Mouse (Mus musculus): Measurements from ENCODE around the gene Duxbl1. TPM values are rescaled to one million over a fixed set of nuclear protein-coding genes. Genes with fewer than 3 reads are reported as not detected.
"Not testable (repeated sequence)": the region's sequence is repeated elsewhere in the genome, so short reads cannot be mapped to it uniquely, and the experiment has no call there.

The Duxbl1 gene
- polyA plus RNA-seq, 1 experiment from 2014 or later, result 2.2 TPM

GRCm38 (mm10) chr14:26021555-26021954 is 43.2 kb downstream of the Duxbl1 start:
- not testable (repeated sequence) for H3K9me3 ChIP-seq (replicated peaks; ENCODE audit: control insufficient read depth, low read length); ATAC-seq (ENCODE audit: insufficient read depth, low FRiP score); H3K4me3 ChIP-seq (replicated peaks; ENCODE audit: low read length); H3K4me2 ChIP-seq (ENCODE audit: low read depth, low read length); H3K9ac ChIP-seq (ENCODE audit: low read length); H3K36me3 ChIP-seq (ENCODE audit: control insufficient read depth, insufficient read depth, low read length); H3K27me3 ChIP-seq (ENCODE audit: control insufficient read depth, insufficient read depth, low read length); H3K27ac ChIP-seq (ENCODE audit: low read length); H3K4me1 ChIP-seq (ENCODE audit: control insufficient read depth, insufficient read depth, low read length)
- WGBS, result no CpG with 5 or more reads among the region's 9 CpGs

GRCm38 (mm10) chr14:26022831-26023230 is 44.5 kb downstream of the Duxbl1 start:
- H3K27ac ChIP-seq (ENCODE audit: low read length); H3K27me3 ChIP-seq (ENCODE audit: control insufficient read depth, insufficient read depth, low read length); H3K9ac ChIP-seq (ENCODE audit: low read length); H3K4me2 ChIP-seq (ENCODE audit: low read depth, low read length); H3K36me3 ChIP-seq (ENCODE audit: control insufficient read depth, insufficient read depth, low read length); H3K4me3 ChIP-seq (replicated peaks; ENCODE audit: low read length); H3K4me1 ChIP-seq (ENCODE audit: control insufficient read depth, insufficient read depth, low read length); H3K9me3 ChIP-seq (replicated peaks; ENCODE audit: control insufficient read depth, low read length); ATAC-seq (ENCODE audit: insufficient read depth, low FRiP score): not testable (repeated sequence)
- WGBS, result no CpG with 5 or more reads among the region's 6 CpGs

GRCm38 (mm10) chr14:26025653-26026052 is 47.3 kb downstream of the Duxbl1 start:
- H3K9me3 ChIP-seq (replicated peaks; ENCODE audit: control insufficient read depth, low read length); H3K27me3 ChIP-seq (ENCODE audit: control insufficient read depth, insufficient read depth, low read length); H3K4me2 ChIP-seq (ENCODE audit: low read depth, low read length); H3K4me1 ChIP-seq (ENCODE audit: control insufficient read depth, insufficient read depth, low read length); H3K4me3 ChIP-seq (replicated peaks; ENCODE audit: low read length); ATAC-seq (ENCODE audit: insufficient read depth, low FRiP score); H3K36me3 ChIP-seq (ENCODE audit: control insufficient read depth, insufficient read depth, low read length); H3K9ac ChIP-seq (ENCODE audit: low read length); H3K27ac ChIP-seq (ENCODE audit: low read length): not testable (repeated sequence)
- WGBS, result no CpG with 5 or more reads among the region's 12 CpGs

GRCm38 (mm10) chr14:26034364-26034763 is 56.0 kb downstream of the Duxbl1 start:
- not testable (repeated sequence) for H3K36me3 ChIP-seq (ENCODE audit: control insufficient read depth, insufficient read depth, low read length); H3K4me2 ChIP-seq (ENCODE audit: low read depth, low read length); H3K4me1 ChIP-seq (ENCODE audit: control insufficient read depth, insufficient read depth, low read length); H3K27ac ChIP-seq (ENCODE audit: low read length); H3K9me3 ChIP-seq (replicated peaks; ENCODE audit: control insufficient read depth, low read length); H3K4me3 ChIP-seq (replicated peaks; ENCODE audit: low read length); H3K27me3 ChIP-seq (ENCODE audit: control insufficient read depth, insufficient read depth, low read length); H3K9ac ChIP-seq (ENCODE audit: low read length)
- peak; percentile 85 for ATAC-seq (ENCODE audit: insufficient read depth, low FRiP score)
- WGBS, result no CpG with 5 or more reads among the region's 3 CpGs

- no CpG with 5 or more reads among the region's 6 CpGs for WGBS
- H3K36me3 ChIP-seq (ENCODE audit: control insufficient read depth, insufficient read depth, low read length); H3K27ac ChIP-seq (ENCODE audit: low read length); H3K4me2 ChIP-seq (ENCODE audit: low read depth, low read length); H3K4me1 ChIP-seq (ENCODE audit: control insufficient read depth, insufficient read depth, low read length); ATAC-seq (ENCODE audit: insufficient read depth, low FRiP score); H3K4me3 ChIP-seq (replicated peaks; ENCODE audit: low read length); H3K9me3 ChIP-seq (replicated peaks; ENCODE audit: control insufficient read depth, low read length); H3K27me3 ChIP-seq (ENCODE audit: control insufficient read depth, insufficient read depth, low read length); H3K9ac ChIP-seq (ENCODE audit: low read length): not testable (repeated sequence)
Observed at GRCm38 (mm10) chr14:26035439-26035838, 57.1 kb downstream of the Duxbl1 start.

Other genes with a start within 250 kb of the Duxbl1 start
- 15.3 and 17.1 TPM in 2 replicates for gene Zcchc24, start 209.5 kb upstream of the Duxbl1 start, polyA plus RNA-seq (2015; fragmentation: Nextera tagmentation; extraction: Ambion mirVana)
- gene Anxa11, start 136.4 kb upstream of the Duxbl1 start, polyA plus RNA-seq (2015; fragmentation: Nextera tagmentation; extraction: Ambion mirVana), result 52.1 and 54.4 TPM in 2 replicates
- 3.1 TPM in 1 of 2 replicates, not detected in the other for gene Plac9a, start 75.5 kb upstream of the Duxbl1 start, polyA plus RNA-seq (2015; fragmentation: Nextera tagmentation; extraction: Ambion mirVana)
- gene Tmem254a, start 50.9 kb upstream of the Duxbl1 start, polyA plus RNA-seq (2015; fragmentation: Nextera tagmentation; extraction: Ambion mirVana), result 6.5 and 7.0 TPM in 2 replicates
- gene Cphx1, start 40.3 kb upstream of the Duxbl1 start, polyA plus RNA-seq (2015; fragmentation: Nextera tagmentation; extraction: Ambion mirVana), result 0.14 TPM in 1 of 2 replicates, not detected in the other
- gene Gm9780, start 64.1 kb downstream of the Duxbl1 start, polyA plus RNA-seq (2015; fragmentation: Nextera tagmentation; extraction: Ambion mirVana), result 55.8 and 60.4 TPM in 2 replicates
- 47.8 and 56.8 TPM in 2 replicates for gene Tmem254c, start 88.8 kb downstream of the Duxbl1 start, polyA plus RNA-seq (2015; fragmentation: Nextera tagmentation; extraction: Ambion mirVana)
- not detected in 2 replicates for gene Cphx2, start 102.9 kb downstream of the Duxbl1 start, polyA plus RNA-seq (2015; fragmentation: Nextera tagmentation; extraction: Ambion mirVana)
- gene Cphx3, start 103.7 kb downstream of the Duxbl1 start, polyA plus RNA-seq (2015; fragmentation: Nextera tagmentation; extraction: Ambion mirVana), result 0.31 TPM in 1 of 2 replicates, not detected in the other
- 0.96 and 2.2 TPM in 2 replicates for gene Duxbl2, start 139.8 kb downstream of the Duxbl1 start, polyA plus RNA-seq (2015; fragmentation: Nextera tagmentation; extraction: Ambion mirVana)
- 53.2 and 61.1 TPM in 2 replicates for gene Plac9b, start 203.9 kb downstream of the Duxbl1 start, polyA plus RNA-seq (2015; fragmentation: Nextera tagmentation; extraction: Ambion mirVana)
- gene Tmem254b, start 228.5 kb downstream of the Duxbl1 start, polyA plus RNA-seq (2015; fragmentation: Nextera tagmentation; extraction: Ambion mirVana), result 51.4 and 77.4 TPM in 2 replicates